Mouse (Mus musculus): Measurements from ENCODE around the gene Tcl1b3.

Gene Tcl1b3

DNA sequence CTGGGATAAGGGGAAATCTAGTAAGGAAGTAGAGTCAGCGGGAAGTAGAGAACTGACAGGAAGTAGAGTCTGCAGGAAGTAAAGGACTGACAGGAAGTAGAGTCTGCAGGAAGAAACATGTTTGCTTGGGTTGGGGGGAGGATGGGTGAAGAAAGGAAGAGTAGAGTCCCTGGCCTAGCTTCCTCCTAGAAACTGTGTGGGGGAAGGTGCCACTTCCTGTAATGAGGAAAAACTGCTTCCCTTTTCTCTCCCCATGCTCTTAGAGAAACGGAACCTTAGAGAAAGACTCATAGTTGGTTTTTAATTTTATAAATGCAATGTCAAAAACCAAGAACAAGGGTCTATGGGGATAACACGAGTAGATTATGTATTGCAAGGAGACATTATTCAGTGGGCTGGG is 44.2 kb downstream of the Tcl1b3 start:
- DNase-seq: no peak

DNA sequence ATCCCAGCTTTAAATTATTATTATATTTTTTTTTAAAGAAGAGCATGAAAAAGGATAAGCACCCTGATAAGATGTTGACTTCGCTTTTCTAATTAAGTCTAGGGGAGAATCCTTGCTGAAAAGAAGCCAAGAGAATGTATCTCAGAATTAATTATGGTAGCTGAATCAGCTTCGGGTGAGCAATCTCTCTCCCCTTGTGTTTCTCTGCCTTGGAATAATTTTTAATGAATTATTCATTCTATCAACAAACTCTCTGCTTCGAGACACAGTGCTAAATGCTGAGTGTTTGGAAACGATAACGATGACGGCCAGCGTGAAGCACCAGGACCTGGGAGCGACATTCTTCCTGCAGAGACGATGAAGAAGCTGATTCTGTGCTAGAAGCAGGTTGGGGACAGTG is 48.2 kb downstream of the Tcl1b3 start:
- DNase-seq: no peak
